Mouse (Mus musculus): ENCODE measurements around the gene Plgrkt.
A peak's percentile ranks its signal among the peaks of the same experiment; 100 is the strongest.

The Plgrkt gene

GRCm38 (mm10) chr19:29354895-29355877 is 12.0 kb downstream of the Plgrkt start:
- peak; percentile 62 for DNase-seq (ENCODE audit: low read depth, low spot score)

GRCm38 (mm10) chr19:29350991-29351390 is 16.2 kb downstream of the Plgrkt start:
- DNase-seq (ENCODE audit: low read depth, low spot score), result no peak

- no peak for DNase-seq (ENCODE audit: low read depth, low spot score)
Observed at GRCm38 (mm10) chr19:29345636-29346035, 21.6 kb downstream of the Plgrkt start.

GRCm38 (mm10) chr19:29344868-29345267 is 22.3 kb downstream of the Plgrkt start:
- no peak for DNase-seq (ENCODE audit: low read depth, low spot score)

- no peak for DNase-seq (ENCODE audit: low read depth, low spot score)
Observed at GRCm38 (mm10) chr19:29342281-29342680, 24.9 kb downstream of the Plgrkt start.

GRCm38 (mm10) chr19:29341029-29341428 is 26.2 kb downstream of the Plgrkt start:
- DNase-seq (ENCODE audit: low read depth, low spot score), result no peak

- DNase-seq (ENCODE audit: low read depth, low spot score), result no peak
Observed at GRCm38 (mm10) chr19:29336624-29337023, 30.6 kb downstream of the Plgrkt start.

GRCm38 (mm10) chr19:29334068-29334745 is 33.0 kb downstream of the Plgrkt start, which contains the start of gene Rln1:
TSS of gene Rln1 (minus strand) at chr19:29334670.
- DNase-seq (ENCODE audit: low read depth, low spot score), result peak; percentile 29

- DNase-seq (ENCODE audit: low read depth, low spot score), result no peak
Observed at GRCm38 (mm10) chr19:29326822-29327552, 40.2 kb downstream of the Plgrkt start.

- DNase-seq (ENCODE audit: low read depth, low spot score), result no peak
Observed at GRCm38 (mm10) chr19:29326396-29326795, 40.8 kb downstream of the Plgrkt start.

GRCm38 (mm10) chr19:29325852-29326180 is 41.4 kb downstream of the Plgrkt start:
- no peak for DNase-seq (ENCODE audit: low read depth, low spot score)

GRCm38 (mm10) chr19:29325053-29325851 is 41.9 kb downstream of the Plgrkt start, which contains the start of gene Insl6:
TSS of gene Insl6 (minus strand) at chr19:29325356.
- DNase-seq (ENCODE audit: low read depth, low spot score), result peak; percentile 19

- DNase-seq (ENCODE audit: low read depth, low spot score), result no peak
Observed at GRCm38 (mm10) chr19:29323416-29324049, 43.7 kb downstream of the Plgrkt start.

- DNase-seq (ENCODE audit: low read depth, low spot score), result no peak
Observed at GRCm38 (mm10) chr19:29312661-29313060, 54.5 kb downstream of the Plgrkt start.

GRCm38 (mm10) chr19:29311791-29312190 is 55.4 kb downstream of the Plgrkt start:
- DNase-seq (ENCODE audit: low read depth, low spot score), result no peak

GRCm38 (mm10) chr19:29308832-29309231 is 58.4 kb downstream of the Plgrkt start:
- DNase-seq (ENCODE audit: low read depth, low spot score), result no peak

GRCm38 (mm10) chr19:29302119-29302518 is 65.1 kb downstream of the Plgrkt start:
- no peak for DNase-seq (ENCODE audit: low read depth, low spot score)

- DNase-seq (ENCODE audit: low read depth, low spot score), result no peak
Observed at GRCm38 (mm10) chr19:29300919-29301318, 66.3 kb downstream of the Plgrkt start.
